Mouse (Mus musculus) embryonic fibroblast, embryonic 13.5 days (primary cell): ENCODE measurements at regions not wholly inside any gene's neighbourhood (a gene's known extent, or its start where the extent isn't known, plus 50 kb on each side); places are given as distances from the start of the nearest gene placed in this dataset.

Source experiments
- CTCF ChIP-seq: IDR thresholded peaks from 2 replicates; pipeline ENCODE4 v1.5.1; 2011; ENCODE audit warnings: mild to moderate bottlenecking, control low read depth, low read length, moderate library complexity, borderline replicate concordance; ENCODE audit not compliant: insufficient read depth
- POLR2A ChIP-seq: IDR thresholded peaks from 2 replicates; pipeline ENCODE4 v1.6.1; 2011; ENCODE audit warnings: low read depth, mild to moderate bottlenecking, control low read depth, low read length, moderate library complexity

DNA sequence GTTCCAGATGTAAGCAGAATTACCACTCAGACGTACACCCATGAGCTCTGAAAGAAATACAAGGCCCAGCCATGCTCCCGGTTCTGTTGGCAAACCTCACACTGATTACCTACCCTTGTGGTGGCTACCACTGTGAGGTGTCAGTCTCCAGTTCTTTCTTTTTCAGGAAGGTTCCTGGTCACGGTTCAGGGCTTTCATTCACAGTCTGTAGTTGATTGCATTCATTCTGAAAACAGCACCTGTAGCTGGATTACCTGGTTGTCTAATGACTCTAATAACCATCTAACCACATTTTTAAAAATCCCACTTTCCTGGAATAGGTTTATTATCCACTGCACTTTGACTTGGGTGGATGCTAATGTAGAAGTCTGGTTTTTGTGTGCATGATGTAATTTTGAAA, 139.8 kb upstream of the Tet2 start:
- TF ChIP-seq CTCF (no peak), POLR2A (no peak)
